Mouse (Mus musculus) ES-Bruce4 (cell line): ENCODE results near the gene C1galt1.

Experiments used
- CTCF ChIP-seq: IDR thresholded peaks from one replicate; pipeline ENCODE4 v1.8.1; 2011; ENCODE audit warnings: low read depth, low read length
- POLR2A ChIP-seq: IDR thresholded peaks from one replicate; pipeline ENCODE4 v1.8.1; 2011; ENCODE audit warnings: low read length; ENCODE audit not compliant: insufficient read depth

DNA sequence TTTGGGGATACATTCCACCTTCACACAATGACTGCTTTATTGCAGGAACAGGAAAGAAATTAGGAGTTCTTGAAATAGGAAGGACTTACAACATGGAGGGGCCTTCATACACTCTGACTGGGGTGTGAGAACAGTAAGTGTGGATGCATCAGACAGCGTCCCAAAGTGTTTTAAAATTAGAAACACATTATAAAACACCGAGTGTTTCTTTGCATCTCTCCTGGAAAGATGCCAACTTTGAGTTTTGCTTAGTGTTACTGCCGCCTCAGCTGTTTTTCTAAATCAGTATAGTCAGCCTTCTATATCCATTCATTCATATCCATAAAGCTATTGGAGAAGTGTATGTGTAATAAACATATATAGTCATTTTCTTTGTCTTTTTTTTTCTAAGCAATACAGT lies 16.4 kb downstream of the C1galt1 start:
- TF ChIP-seq CTCF (no peak), POLR2A (no peak)
